ENCODE assay signal across 8 mouse cellular contexts in genomic region chr5:142814711-142815420, GRCm38 (mm10). TPM values are rescaled to one million over a fixed set of nuclear protein-coding genes. Genes with fewer than 3 reads are reported as not detected.
DNase-seq lines count a peak whose midpoint lies in the region; ATAC-seq lines count a peak whose summit lies in the region.

No protein-coding gene starts in this region.

- H3K4me1 ChIP-seq in intestine, embryonic 15.5 days (replicated peaks), result peaks cover 36% of the 10 kb centered on the region

- peak overlapping the region; percentile 100 for H3K27ac ChIP-seq in intestine, embryonic 15.5 days

- H3K4me3 ChIP-seq in intestine, embryonic 15.5 days (replicated peaks), result peak overlapping the region; percentile 94

- no peaks in the 10 kb centered on the region for H3K27me3 ChIP-seq in intestine, embryonic 15.5 days (replicated peaks)

- no peaks in the 10 kb centered on the region for H3K36me3 ChIP-seq in intestine, embryonic 15.5 days

- no peak for ATAC-seq in intestine, embryonic 15.5 days

- DNase-seq in right cerebral cortex, postnatal 25 days, result peak; percentile 41
- DNase-seq in right cerebral cortex, postnatal 36 days (ENCODE audit: low spot score in 2 of 2), result no peak
- DNase-seq in cerebellum, postnatal 10 days, result peak; percentile 66 to 70
- DNase-seq in heart, adult 11 months, result peak; percentile 96
- peak; percentile 45 to 47 for DNase-seq in lung, adult 18-20 months
- peak; percentile 27 for DNase-seq in ovary, postnatal 14 days (ENCODE audit: low spot score)
- DNase-seq in thymus, postnatal 36 days, result no peak

- H3K9me3 ChIP-seq in intestine, embryonic 15.5 days, result no peaks in the 10 kb centered on the region

- under 1% methylated on average over 50 of the region's 62 CpGs for WGBS in intestine, embryonic 15.5 days

- H3K4me2 ChIP-seq in intestine, embryonic 15.5 days (replicated peaks), result peak overlapping the region; percentile 89

- peak overlapping the region; percentile 100 for H3K9ac ChIP-seq in intestine, embryonic 15.5 days

RNA-seq across cellular contexts. Expression of gene Tnrc18, which starts 2.6 kb away (rescaled TPM):
- 19.5 and 21.6 TPM in 2 replicates for polyA plus RNA-seq in intestine, embryonic 15.5 days (2015; fragmentation: Nextera tagmentation; extraction: Ambion mirVana)

Comparison
In these comparisons a context has a peak if more than half of its experiments do, and no peak if none do; other contexts are left out.
1. DNase-seq: peak in right cerebral cortex, postnatal 25 days (single experiment), cerebellum, postnatal 10 days (2 of 2), heart, adult 11 months (single experiment), lung, adult 18-20 months (2 of 2) and ovary, postnatal 14 days (single experiment); none in right cerebral cortex, postnatal 36 days (0 of 2) and thymus, postnatal 36 days (0 of 2).